Mouse (Mus musculus) left cerebral cortex, postnatal 36 days (tissue): Measurements from ENCODE around the gene Ret. TPM values are rescaled to one million over a fixed set of nuclear protein-coding genes. Genes with fewer than 3 reads are reported as not detected.

Source experiments
- DNase-seq, 2 experiments: peaks; one replicate each; pipeline ENCODE4 v3.0.0; 2021 to 2022; ENCODE audit warnings: low spot score in 2 of 2, mixed read lengths in 1 of 2
- intact Hi-C: fragments of 180-260 bp; cut with DNase I; formaldehyde crosslinking; loops from one replicate; pipeline ENCODE4 v1.15.1; 2025
- total RNA-seq, 2 experiments: library from RNA; stranded (reverse); gene quantifications; 2 replicates each; pipeline ENCODE4 v1.2.3; 2021

The Ret gene
- total RNA-seq, 2 experiments from 2014 or later, result 3.4 to 4.4 TPM

DNA sequence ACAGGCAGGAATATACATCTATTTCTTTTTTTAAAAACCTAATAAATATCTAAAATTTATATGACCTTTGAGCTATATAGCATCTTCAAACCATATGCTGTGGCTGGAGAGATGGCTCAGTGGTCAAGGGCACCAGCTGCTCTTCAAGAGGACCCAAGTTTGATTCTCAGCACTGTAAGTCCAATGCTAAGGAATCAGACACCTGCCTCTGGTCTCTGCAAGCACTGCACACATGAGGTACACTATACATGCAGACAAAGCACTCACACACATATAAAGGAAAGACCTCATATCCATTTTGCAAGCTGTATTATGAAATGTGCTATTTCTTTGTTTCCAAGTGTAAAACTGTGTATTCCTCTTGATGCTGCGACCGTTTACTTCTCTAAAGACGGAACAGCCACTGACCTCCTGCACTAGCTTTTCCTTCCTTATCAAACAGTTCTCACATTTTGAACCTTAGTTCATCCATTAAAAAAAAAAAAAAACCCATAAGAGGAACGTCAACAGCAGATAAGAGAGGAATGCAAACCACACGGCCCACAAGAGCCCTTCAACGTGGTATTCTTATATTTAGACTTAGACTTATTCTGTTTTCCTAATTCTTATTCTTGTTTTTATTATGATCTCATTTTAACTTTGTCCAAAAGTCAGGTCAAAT lies 69.6 kb downstream of the Ret start:
- DNase-seq, result no peak
- intact Hi-C loops, result no loop called here

DNA sequence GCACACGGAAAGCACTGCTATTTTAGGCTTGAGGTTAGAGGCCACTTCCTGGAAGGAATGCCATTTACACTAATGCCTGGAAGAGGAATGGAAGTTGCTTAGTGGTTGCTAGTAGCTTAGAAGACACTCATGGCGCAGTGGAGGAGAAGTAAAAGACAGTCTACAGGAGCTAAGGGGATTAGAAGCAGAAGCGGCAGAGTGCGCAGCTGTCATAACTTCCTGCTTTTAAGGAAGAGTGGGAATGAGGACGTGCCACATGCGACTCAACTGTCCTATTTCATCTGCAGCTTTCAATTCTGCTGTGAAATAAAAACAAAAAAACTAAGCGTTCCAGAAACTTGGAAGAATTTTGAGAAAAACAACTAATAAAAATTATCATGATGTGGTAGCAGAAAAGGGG lies 70.3 kb downstream of the Ret start:
- intact Hi-C loops, result no loop called here

DNA sequence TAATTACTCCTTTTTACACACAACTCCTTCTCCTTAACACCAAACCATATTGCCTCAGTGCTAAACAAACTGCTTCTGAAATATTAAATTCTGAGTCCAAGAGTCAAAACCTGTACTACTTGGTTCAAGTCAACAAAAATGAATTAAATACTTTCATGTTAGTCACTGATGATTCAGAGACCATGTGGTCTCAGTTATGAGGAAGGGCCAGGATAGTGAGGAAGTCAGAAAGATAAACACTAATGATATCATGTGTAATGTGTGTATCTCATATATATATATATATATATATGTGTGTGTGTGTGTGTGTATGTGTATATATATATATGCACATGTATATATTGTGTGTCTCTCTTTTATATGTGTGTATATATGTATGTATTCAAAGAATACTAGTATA lies 70.9 kb downstream of the Ret start:
- no peak for DNase-seq
- intact Hi-C loops, result no loop called here

More for the DNA sequence above, 70.3 kb downstream of the Ret start:
- no peak for DNase-seq

DNA sequence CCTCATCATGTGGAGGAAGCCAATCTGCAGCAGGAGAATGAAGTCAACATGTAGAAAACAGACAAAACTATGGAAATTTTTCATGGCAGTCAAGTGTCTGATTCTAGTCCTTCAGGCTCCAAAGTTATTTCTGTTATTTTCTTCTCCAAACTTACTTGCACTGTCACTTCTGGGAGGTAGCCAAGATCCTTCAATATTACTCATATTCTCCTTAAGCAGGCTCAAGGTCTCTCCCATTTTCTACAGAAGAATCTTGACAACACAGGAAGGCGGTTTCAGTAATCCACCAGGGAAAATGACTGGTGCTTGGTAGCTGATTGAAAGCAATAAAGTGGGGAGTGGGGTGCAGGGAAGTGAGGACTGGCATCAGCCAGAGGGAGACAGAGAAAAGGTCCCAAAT lies 74.8 kb downstream of the Ret start:
- DNase-seq, result no peak
- intact Hi-C loops, result no loop called here

DNA sequence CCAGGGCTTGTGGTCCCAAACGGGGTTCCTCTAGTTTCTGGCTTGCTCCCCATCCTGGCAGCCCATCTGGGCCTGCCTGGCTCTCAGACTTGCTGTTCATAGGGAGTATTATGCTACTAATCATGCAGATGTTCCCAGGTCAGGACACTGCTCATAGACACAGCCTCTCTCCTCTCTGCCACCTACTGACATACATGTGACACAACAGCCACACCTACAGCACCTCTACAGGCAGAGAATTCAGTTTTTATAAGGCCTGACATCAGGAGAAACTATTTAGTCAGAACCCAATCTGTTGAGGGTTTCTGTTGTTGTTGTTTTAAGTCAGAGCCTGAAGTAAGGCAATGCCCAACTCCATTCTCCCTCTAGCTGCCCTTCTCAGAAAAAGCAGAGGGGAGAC lies 85.7 kb downstream of the Ret start:
- DNase-seq, result no peak
- intact Hi-C loops, result no loop called here

Other genes starting within 250 kb of the Ret start
- gene Rasgef1a, start 186.3 kb downstream of the Ret start, total RNA-seq, result 100 to 1,000 TPM; 208 to 212 TPM
- gene Csgalnact2, start 58.6 kb downstream of the Ret start, total RNA-seq, result 10 to 100 TPM; 12.1 to 12.5 TPM
- 10 to 100 TPM; 26.1 to 33.3 TPM for gene Bms1, start 221.8 kb upstream of the Ret start, total RNA-seq